Mouse (Mus musculus) cerebellum, adult (tissue): Measurements from ENCODE around the gene Pdcd1.
"Not testable (repeated sequence)": the region's sequence is repeated elsewhere in the genome, so short reads cannot be mapped to it uniquely, and the experiment has no call there.

Experiments used
- ATAC-seq: cut with Nextera tagmentation; 2 replicates; pipeline ENCODE4 v1.9.2; 2017; ENCODE audit warnings: mild to moderate bottlenecking, moderate library complexity, mixed read lengths; ENCODE audit not compliant: insufficient number of reproducible peaks, low FRiP score, low TSS enrichment

Pdcd1 gene

GRCm38 (mm10) chr1:94052373-94052772 lies at the start of gene Pdcd1:
Pdcd1 (minus strand) TSS chr1:94052553.
- no peak for ATAC-seq

- ATAC-seq: no peak
Measured at GRCm38 (mm10) chr1:94091788-94092187, 39.4 kb upstream of the Pdcd1 start.

- ATAC-seq: no peak
Measured at GRCm38 (mm10) chr1:94086311-94086898, 34.1 kb upstream of the Pdcd1 start.

- ATAC-seq: no peak
Measured at GRCm38 (mm10) chr1:94085324-94086105, 33.2 kb upstream of the Pdcd1 start.

- no peak for ATAC-seq
Measured at GRCm38 (mm10) chr1:94081761-94082160, 29.4 kb upstream of the Pdcd1 start.

GRCm38 (mm10) chr1:94081191-94081590 lies 28.8 kb upstream of the Pdcd1 start:
- ATAC-seq: no peak

- no peak for ATAC-seq
Measured at GRCm38 (mm10) chr1:94080718-94081117, 28.4 kb upstream of the Pdcd1 start.

GRCm38 (mm10) chr1:94078835-94079440 lies 26.6 kb upstream of the Pdcd1 start:
- ATAC-seq: peak; percentile 91

- ATAC-seq: no peak
Measured at GRCm38 (mm10) chr1:94078314-94078713, 26.0 kb upstream of the Pdcd1 start.

- ATAC-seq: no peak
Measured at GRCm38 (mm10) chr1:94076702-94077101, 24.3 kb upstream of the Pdcd1 start.

GRCm38 (mm10) chr1:94074756-94075155 lies 22.4 kb upstream of the Pdcd1 start:
- ATAC-seq: no peak

GRCm38 (mm10) chr1:94058281-94058680 lies 5.9 kb upstream of the Pdcd1 start:
- ATAC-seq: not testable (repeated sequence)

- no peak for ATAC-seq
Measured at GRCm38 (mm10) chr1:94057401-94057800, 5.0 kb upstream of the Pdcd1 start.

- no peak for ATAC-seq
Measured at GRCm38 (mm10) chr1:94055966-94056365, 3.6 kb upstream of the Pdcd1 start.

- ATAC-seq: no peak
Measured at GRCm38 (mm10) chr1:94054481-94054880, 2.1 kb upstream of the Pdcd1 start.

- peak; percentile 67 for ATAC-seq
Measured at GRCm38 (mm10) chr1:94053530-94054216, 1.3 kb upstream of the Pdcd1 start.

- no peak for ATAC-seq
Measured at GRCm38 (mm10) chr1:94051104-94051503, 1.2 kb downstream of the Pdcd1 start.

- ATAC-seq: no peak
Measured at GRCm38 (mm10) chr1:94046544-94046943, 5.8 kb downstream of the Pdcd1 start.

- ATAC-seq: no peak
Measured at GRCm38 (mm10) chr1:94045559-94045958, 6.8 kb downstream of the Pdcd1 start.

GRCm38 (mm10) chr1:94040391-94040790 lies 12.0 kb downstream of the Pdcd1 start:
- ATAC-seq: no peak
